Mouse (Mus musculus): ENCODE measurements around the gene Tsc22d2. TPM values are rescaled to one million over a fixed set of nuclear protein-coding genes. Genes with fewer than 3 reads are reported as not detected.

Tsc22d2 gene
- total RNA-seq (2015; ENCODE audit: low replicate concordance) (7.7 and 9.8 TPM in 2 replicates), total RNA-seq (2017; ENCODE audit: low replicate concordance) (12.1 and 16.5 TPM in 2 replicates)

DNA sequence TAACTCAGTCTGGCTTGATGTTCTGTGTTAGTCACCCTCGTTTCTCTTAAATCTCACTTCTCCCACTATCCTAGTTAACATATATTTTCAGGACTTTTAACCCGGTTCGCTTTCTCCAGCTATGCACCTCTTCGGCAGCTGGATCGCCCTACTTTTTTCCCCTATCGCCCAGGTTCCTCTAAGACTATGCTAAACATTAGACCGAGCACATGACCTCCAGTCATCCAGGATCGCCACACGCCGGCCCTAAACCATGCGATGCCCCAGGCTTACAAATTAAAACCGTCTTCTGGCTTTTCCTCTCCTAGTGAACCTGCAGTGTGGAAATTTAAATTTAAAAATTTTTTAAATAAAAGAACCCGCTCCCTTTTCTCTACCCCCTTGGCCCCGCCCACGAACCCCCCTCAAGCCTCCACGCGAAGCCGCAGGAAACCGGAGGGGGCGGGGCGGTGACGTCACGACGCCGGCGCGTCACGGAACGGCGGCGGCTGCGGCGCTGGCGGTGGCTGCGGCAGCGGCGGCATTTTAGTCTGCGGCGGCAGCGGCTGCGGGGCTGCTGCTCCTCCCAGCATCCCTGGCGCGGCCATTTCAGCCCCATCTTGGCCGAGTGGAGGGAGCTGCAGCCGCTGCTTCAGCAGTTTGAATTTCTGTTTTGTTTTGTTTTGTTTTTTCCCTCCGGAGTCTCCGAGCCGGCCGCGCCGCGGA is at the start of gene Tsc22d2:
Gene Tsc22d2, plus strand, starts transcription at position 482 of the 705 bp plus-strand sequence.
- peak; percentile 67 for ATAC-seq (replicated peaks; ENCODE audit: low FRiP score, poor library complexity, severe bottlenecking)

DNA sequence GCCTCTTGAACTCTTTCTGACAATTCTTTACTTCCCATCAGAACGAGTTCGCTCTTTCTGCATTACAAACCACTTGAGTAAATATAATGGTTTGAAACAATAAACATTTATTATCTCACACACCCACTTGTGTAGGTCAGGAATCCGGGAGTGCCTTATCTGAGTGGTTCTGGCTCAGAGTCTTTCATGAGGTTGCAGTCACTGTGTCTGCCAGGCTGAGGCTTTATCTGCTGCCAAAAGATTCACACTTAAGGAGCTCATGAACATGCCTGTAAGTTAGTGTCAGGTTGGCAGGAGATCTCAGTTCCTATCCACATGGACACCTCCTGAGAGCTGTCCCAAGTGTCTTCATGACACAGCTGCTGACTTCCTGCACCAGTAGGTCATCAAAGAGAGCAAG is 47.8 kb upstream of the Tsc22d2 start:
- no peak for ATAC-seq (replicated peaks; ENCODE audit: low FRiP score, poor library complexity, severe bottlenecking)

DNA sequence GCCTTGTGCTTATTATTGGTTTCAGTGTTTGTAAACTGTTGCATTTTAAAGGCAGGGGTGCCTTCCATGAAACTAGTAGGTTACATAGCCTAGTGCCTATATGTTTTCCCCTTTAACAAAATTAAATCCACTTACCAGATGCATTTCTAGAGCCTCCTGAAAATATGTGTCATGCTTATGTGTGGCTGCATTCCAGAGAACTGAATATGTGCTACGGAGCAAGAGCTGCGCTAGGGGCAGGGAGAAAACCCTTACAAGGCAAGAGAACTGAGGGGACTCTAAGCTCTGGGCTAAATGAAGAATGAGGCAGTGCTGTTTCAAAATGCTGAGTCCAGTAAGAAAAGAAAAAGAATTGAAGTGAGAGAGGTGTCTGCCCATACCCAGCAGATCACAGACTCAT is 43.7 kb upstream of the Tsc22d2 start:
- ATAC-seq (replicated peaks; ENCODE audit: low FRiP score, poor library complexity, severe bottlenecking), result no peak

DNA sequence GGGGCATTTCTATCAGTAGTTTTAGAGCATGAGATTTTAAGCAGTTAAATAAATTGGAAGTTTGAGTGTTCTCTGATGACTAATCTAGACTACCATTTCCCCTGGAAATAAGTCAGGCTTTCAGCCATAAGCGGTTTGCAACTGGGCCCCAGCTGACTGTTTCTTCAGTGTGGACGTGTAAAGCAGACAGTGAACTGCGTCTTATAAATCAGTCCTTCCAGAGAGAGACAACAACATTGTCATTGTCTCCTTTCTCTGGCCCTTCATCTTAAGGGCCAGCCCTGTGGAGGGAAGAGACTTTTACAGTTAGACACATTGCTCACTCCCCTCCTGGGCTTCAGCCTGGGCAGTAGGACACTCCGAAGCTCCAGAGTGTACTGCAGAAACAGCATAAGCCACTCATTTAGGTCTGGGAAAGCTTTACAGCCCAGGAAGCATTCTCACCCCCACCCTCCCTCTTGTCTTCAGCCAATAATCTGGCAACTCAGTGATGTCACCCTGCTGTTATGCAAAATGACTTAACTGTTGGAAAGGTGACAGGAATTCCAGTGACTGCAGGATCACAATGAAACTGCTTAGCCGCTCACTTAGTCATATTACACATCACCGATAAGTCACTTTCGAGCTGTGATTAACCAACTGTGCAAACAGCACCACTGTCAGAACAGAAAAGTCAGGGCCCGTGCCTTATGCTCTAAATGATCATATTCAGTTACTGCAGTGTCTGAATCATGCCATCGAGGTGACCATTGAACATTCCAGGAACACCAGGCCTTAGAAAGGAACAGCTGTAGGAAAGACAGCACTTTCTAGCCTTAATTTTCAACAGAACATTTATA is 42.2 kb upstream of the Tsc22d2 start:
- no peak for ATAC-seq (replicated peaks; ENCODE audit: low FRiP score, poor library complexity, severe bottlenecking)

DNA sequence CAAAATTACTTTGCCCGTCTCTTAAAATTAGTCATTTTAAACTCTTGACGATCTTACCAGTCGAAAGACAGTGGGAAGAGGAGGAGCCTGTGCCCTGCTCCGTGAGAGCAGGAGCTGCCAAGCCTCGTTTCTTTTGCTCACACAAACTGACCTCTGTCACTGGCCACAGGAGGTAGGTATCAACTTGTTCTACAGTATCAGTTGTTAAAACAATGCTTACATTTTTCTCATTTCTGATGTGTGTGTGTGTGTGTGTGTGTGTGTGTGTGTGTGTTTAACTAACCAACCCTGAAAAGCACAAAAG is 41.7 kb upstream of the Tsc22d2 start:
- ATAC-seq (replicated peaks; ENCODE audit: low FRiP score, poor library complexity, severe bottlenecking), result no peak

DNA sequence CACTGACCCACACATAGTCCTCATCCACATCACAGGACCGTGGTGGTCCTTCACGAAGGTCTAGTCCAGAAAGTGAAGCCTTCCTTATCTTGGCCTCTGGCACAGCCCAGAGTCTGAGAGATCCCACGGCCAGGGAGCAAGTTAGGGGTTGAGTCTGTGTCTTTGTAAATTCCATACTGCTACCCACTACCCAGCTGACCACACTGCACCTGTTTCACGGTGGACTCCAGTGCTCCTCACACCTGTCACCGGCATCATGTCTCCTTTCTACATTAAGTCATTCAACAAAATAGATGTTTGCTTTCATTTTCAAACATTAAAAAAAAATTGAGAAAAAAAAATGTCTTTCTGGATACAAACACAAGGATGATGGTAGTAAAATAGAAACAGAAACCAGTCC is 40.2 kb upstream of the Tsc22d2 start:
- ATAC-seq (replicated peaks; ENCODE audit: low FRiP score, poor library complexity, severe bottlenecking), result no peak

DNA sequence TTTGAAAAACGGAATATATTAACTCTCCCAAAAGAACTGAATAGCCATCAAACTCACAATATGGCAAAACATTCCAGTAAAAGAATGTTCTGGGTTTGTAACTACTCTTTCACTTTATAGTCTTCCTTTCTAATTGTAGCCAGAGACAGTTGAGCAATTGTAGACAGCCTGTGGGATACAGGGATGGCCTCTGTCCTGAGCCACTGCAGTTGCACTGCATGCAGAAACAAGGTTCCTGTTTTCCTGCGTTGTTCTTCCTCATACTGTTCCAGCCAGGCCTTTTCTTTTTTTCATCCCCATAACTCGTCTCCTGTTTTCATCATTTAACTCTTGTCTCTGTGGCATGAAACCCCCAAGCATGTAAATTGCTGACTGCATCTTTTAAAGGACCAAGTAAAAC is 37.8 kb upstream of the Tsc22d2 start:
- ATAC-seq (replicated peaks; ENCODE audit: low FRiP score, poor library complexity, severe bottlenecking), result no peak

DNA sequence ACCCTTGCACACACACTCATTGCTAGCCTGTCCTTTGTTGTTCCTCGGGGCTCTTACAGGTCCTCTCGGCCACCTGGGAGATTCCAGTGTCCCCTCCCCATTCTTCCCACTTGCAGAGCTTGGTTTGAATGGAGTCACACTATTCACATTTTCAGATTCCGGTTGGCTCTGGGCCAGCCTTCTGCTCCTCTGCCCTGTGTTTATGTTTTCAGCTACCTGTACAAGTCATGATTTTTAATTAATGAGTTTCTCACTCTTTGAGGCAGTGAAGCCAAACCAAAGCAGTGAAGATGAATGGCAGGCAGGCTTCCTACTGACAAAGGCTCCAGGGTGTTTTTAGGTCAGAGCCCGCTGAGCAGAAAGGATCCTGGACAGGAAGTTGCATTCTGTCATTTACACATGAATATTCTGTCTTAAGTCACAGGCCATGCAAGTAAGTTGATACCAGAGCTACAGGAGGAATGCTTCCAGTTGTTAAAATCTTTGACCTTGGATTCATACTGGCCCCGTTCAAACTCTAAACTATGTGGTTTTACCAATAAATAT is 36.9 kb upstream of the Tsc22d2 start:
- ATAC-seq (replicated peaks; ENCODE audit: low FRiP score, poor library complexity, severe bottlenecking), result no peak

DNA sequence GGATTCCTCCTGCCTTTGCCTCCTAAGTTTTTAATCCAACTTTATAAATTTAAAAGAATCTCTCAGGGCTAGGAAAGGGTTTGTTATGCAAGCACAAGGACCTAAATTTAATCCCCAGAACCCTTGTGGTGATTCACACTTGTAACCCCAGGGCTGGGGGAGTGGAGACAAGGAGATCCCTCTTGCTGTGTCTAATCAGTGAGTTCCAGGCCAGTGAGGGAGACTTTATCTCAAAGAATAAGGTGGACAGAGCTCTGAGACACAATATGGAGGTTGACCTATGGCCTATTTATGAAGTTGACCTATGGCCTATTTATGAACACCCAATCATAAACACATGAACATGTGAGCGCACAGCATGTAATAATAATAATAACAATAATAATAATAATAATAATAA is 31.8 kb upstream of the Tsc22d2 start:
- ATAC-seq (replicated peaks; ENCODE audit: low FRiP score, poor library complexity, severe bottlenecking), result no peak

DNA sequence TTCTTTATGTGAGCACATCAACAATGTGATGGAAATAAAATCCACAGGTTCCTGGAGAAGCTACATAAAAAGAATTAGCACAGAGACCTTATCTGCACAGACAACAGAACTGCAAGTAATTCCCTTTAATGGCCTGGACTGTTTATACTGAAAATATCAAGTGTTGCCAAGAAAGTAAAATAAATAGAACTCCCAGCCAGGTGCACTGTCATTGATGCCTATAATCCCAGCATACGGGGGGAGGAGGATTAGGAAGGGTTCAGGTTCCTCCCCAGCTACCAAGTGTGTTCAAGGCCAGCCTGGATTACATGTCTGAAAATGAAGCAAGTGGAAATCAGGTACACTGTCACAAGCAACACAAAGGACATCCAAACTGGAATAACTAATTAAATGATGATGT is 29.5 kb upstream of the Tsc22d2 start:
- ATAC-seq (replicated peaks; ENCODE audit: low FRiP score, poor library complexity, severe bottlenecking), result no peak

DNA sequence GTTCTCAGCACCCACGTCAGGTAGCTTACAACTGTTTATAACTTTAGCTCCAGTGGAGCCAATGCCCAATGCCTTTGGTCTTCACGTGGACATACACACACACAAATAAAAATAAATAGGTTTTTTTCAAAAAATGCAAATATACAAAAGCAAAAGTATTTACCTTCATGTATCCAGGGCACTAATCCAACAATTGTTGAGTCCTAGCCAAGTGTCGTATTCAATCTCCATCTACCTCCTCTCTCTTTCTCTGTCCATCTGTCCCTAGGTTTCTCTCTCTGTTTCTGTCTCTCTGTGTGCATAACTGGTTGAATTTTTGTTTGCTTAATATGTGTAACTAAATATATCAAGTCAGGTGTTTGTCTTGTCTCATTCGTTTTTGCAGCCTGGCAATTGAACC is 25.8 kb upstream of the Tsc22d2 start:
- no peak for ATAC-seq (replicated peaks; ENCODE audit: low FRiP score, poor library complexity, severe bottlenecking)

DNA sequence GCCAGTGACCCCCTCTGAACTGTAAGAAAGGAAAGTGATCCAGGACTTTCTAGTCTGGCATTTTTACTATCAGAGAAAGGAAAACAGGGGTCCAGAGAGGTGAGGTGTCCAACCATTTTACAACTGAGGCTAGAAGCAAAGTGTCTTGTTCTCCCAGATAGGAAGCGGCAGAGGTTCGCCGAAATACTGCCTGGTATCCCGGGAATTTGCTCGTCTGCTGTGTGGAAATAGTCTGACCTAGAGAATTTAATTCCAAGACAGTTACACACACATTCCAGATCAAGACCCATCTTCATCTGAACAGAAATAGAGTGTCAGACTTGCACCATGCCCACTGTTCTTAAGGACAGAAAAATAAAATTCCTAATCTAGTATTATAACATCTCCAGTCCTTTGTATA is 16.0 kb upstream of the Tsc22d2 start:
- ATAC-seq (replicated peaks; ENCODE audit: low FRiP score, poor library complexity, severe bottlenecking), result no peak

DNA sequence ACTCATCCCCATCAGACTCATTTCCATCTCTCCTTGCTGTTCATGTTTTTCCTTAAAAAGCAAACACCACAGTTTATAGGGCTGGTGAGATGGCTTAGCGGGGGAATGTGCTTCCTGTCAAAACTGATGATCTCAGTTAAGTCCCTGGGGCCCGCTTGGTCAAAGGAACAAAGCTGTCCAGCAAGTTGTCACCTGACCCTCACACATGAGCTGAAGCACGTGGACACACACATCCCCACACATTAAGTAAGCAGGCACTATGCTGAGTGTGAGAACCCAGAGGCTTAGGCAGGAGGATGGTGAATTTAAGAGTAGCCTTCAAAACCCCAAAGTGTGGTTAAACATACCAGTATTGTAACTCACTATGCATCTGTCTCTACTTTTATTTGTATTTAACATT is 14.6 kb upstream of the Tsc22d2 start:
- ATAC-seq (replicated peaks; ENCODE audit: low FRiP score, poor library complexity, severe bottlenecking), result no peak

DNA sequence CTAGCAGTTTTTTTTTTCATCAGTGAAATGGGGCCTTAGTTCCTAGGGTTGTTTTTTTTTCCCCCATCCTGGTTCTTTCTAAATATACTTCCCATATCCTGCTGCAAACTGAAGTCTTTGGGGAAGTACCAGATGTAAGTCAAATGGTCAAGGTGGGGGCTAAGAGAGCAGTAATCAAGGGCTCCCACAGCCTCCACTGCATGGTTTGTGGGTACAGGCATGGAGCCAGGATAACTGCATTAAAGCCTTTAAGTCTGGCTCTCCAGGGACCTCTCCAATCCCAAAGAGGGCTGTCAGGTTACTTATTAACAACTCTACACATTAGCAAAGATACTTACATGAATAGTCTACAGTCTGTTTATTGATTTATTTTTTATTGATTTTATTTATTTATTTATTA is 2.8 kb upstream of the Tsc22d2 start:
- ATAC-seq (replicated peaks; ENCODE audit: low FRiP score, poor library complexity, severe bottlenecking), result no peak

DNA sequence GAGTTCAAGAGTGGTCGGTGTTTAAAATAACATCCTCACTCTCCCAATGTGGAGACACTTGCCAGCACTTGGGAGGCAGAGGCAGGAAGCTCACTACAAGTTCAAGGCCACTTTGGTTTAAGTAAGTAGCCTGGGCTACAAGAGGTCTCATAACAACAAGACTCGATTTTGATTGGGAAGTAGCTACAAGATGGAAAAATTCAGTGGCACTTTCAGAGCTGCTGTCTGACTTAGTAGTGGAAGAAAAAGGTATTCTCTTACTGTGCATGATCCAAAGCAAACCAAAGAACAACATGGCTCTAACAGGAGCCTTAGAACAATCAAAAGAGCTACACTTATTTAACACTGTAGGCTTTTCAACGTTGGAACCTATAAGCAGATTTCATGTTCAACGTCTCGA is 844 bp upstream of the Tsc22d2 start:
- no peak for ATAC-seq (replicated peaks; ENCODE audit: low FRiP score, poor library complexity, severe bottlenecking)

DNA sequence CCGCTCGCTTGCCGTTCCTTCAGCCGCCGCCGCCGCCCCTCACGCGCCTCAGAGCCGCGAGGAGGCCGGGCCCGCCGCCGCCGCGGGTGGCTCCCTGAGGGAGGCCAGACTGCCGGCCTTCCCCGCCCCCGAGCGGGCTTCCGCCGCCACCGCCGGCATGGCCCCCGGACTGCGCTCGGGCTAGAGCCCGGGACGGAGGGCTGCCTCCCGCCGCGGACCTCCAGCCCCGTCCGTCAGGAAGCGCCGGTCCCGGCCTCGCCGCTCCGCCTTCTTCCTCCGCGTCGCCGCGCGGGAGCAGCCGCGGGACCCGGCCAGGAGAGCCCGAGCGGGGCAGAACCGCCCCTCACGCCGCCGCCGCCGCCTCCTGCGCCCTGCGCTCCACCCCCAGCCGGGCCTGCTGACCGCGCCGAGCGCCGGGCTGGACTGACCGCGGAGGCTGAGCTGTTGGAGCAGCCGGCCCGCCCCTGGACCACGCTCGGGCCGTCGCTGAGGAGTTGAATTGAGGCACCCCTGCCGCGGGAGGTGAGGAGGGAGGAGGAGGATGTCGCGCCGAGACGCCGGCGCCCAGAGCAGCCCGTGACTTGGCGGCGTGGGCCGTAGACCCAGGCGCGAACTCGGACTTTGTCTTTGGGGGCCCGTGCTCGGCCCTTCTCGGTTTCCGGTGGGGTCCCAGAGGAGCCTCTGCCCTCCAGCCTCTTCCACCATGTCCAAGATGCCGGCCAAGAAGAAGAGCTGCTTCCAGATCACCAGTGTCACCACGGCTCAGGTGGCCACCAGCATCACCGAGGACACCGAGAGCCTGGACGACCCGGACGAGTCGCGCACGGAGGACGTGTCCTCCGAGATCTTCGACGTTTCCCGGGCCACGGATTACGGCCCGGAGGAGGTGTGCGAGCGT is 720 bp downstream of the Tsc22d2 start:
- peak; percentile 46 for ATAC-seq (replicated peaks; ENCODE audit: low FRiP score, poor library complexity, severe bottlenecking)

DNA sequence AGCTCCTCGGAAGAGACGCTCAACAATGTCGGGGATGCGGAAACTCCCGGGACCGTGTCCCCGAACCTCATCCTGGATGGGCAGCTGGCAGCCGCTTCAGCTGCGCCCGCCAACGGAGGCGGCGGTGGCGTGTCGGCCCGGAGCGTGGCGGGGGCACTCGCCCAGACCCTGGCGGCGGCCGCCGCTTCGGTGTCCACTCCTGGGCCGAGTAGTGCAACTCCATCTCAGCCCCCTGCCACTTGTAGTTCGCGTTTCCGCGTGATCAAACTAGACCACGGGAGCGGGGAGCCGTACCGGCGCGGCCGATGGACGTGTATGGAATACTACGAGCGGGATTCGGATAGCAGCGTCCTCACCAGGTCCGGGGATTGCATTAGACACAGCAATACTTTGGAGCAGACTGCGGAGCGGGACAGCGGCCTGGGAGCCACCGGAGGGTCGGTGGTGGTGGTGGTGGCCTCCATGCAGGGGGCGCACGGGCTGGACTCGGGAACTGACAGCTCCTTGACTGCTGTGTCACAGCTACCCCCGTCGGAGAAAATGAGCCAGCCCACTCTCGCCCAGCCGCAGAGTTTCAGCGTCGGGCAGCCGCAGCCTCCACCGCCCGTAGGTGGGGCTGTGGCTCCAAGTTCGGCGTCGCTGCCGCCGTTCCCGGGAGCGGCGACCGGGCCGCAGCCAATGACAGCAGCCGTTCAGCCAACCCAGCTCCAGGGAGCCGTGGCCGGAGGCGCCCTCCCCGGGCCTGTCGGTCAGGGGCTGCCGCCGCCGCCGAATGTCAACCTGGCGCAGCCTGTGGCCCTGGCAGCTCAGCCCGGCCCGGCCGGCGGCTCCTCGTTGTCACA is 1.6 kb downstream of the Tsc22d2 start:
- peak; percentile 81 for ATAC-seq (replicated peaks; ENCODE audit: low FRiP score, poor library complexity, severe bottlenecking)

DNA sequence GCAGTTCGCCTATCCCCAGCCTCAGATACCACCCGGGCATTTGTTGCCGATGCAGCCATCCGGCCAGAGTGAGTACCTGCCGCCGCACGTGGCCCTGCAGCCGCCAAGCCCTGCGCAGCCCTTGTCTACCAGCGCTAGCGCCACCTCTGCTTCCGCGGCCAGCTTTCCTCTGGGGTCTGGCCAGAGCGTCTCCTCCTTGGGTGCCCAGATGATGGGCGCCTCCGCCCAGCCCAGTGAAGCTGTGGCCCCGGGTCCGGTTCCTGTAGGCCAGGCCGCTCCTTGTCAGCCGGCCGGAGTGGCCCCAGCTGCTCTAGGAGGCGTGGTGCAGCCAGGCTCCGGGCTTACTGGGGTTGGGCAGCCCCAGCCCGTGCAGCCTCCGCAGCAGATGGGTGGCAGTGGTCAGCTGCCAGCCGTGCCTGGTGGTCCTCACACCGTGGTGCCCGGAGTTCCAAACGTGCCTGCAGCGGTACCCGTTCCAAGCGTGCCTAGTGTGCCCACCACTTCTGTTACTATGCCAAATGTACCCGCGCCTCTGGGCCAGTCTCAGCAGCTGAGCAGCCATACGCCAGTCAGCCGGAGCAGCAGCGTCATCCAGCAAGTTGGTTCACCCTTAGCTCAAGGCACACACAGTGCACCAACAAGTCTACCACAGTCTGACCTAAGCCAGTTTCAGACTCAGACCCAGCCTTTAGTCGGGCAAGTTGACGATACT is 2.4 kb downstream of the Tsc22d2 start:
- ATAC-seq (replicated peaks; ENCODE audit: low FRiP score, poor library complexity, severe bottlenecking), result peak; percentile 55

Measured in erythroblast, adult 5-6 weeks (primary cell).